Mouse (Mus musculus): ENCODE measurements around the gene Galnt7. TPM values are rescaled to one million over a fixed set of nuclear protein-coding genes. Genes with fewer than 3 reads are reported as not detected.

Galnt7 gene
- total and polyA plus RNA-seq, 3 experiments: 2.7 to 31.2 (median 19.0) TPM

- no peak for TF ChIP-seq POLR2AphosphoS5 (IDR thresholded peaks at IDR 0.05; ENCODE audit: insufficient replicate concordance, low read depth, low read length)
- TF ChIP-seq GATA1 (IDR thresholded peaks at IDR 0.05; ENCODE audit: borderline replicate concordance, low read length): no peak
- no peak for TF ChIP-seq GATA2 (IDR thresholded peaks at IDR 0.05; ENCODE audit: borderline replicate concordance, low read depth, low read length)
- no peak for DNase-seq (ENCODE audit: low spot score)
- peaks cover 7% of the 10 kb centered on the region for H3K27me3 ChIP-seq (ENCODE audit: insufficient read depth, low read length)
These were observed 174.4 kb downstream of the Galnt7 start for GRCm38 (mm10) chr8:57478406-57478805.

More at GRCm38 (mm10) chr8:57478406-57478805, 174.4 kb downstream of the Galnt7 start:
- no peak for ATAC-seq (ENCODE audit: extremely low read depth, insufficient number of reproducible peaks, low FRiP score, poor library complexity, severe bottlenecking)
- Histone ChIP-seq H3K9me3 (replicated peaks) (no peaks in the 10 kb centered on the region), H3K36me3 (replicated peaks) (peaks cover 20% of the 10 kb centered on the region), H3K4me3 (ENCODE audit: low read depth, low read length) (no peak overlapping the region), H3K4me1 (ENCODE audit: insufficient read depth, low read depth, low read length) (no peaks in the 10 kb centered on the region)

Other genes with a start within 250 kb of the Galnt7 start
- gene Scrg1, start 197.1 kb downstream of the Galnt7 start, total RNA-seq (2014; fragmentation: Nextera tagmentation): not detected in 2 replicates
- gene Scrg1, start 197.1 kb downstream of the Galnt7 start, total RNA-seq (2017): not detected in 2 replicates
- gene Scrg1, start 197.1 kb downstream of the Galnt7 start, polyA plus RNA-seq (2012): not detected in 2 replicates
- gene Sap30, start 165.2 kb downstream of the Galnt7 start, total RNA-seq (2014; fragmentation: Nextera tagmentation): 17.3 and 17.4 TPM in 2 replicates
- 55.5 and 79.5 TPM in 2 replicates for gene Sap30, start 165.2 kb downstream of the Galnt7 start, total RNA-seq (2017)
- gene Sap30, start 165.2 kb downstream of the Galnt7 start, polyA plus RNA-seq (2012): 24.5 and 30.5 TPM in 2 replicates
- 377 and 610 TPM in 2 replicates for gene Hmgb2, start 141.1 kb downstream of the Galnt7 start, total RNA-seq (2014; fragmentation: Nextera tagmentation)
- gene Hmgb2, start 141.1 kb downstream of the Galnt7 start, total RNA-seq (2017): 197 and 208 TPM in 2 replicates
- 118 and 132 TPM in 2 replicates for gene Hmgb2, start 141.1 kb downstream of the Galnt7 start, polyA plus RNA-seq (2012)

Measured in G1E (cell line).